Mouse (Mus musculus): ENCODE data around the gene Sv2b.
"Not testable (repeated sequence)": the region's sequence is repeated elsewhere in the genome, so short reads cannot be mapped to it uniquely, and the experiment has no call there.

Sv2b gene

DNA sequence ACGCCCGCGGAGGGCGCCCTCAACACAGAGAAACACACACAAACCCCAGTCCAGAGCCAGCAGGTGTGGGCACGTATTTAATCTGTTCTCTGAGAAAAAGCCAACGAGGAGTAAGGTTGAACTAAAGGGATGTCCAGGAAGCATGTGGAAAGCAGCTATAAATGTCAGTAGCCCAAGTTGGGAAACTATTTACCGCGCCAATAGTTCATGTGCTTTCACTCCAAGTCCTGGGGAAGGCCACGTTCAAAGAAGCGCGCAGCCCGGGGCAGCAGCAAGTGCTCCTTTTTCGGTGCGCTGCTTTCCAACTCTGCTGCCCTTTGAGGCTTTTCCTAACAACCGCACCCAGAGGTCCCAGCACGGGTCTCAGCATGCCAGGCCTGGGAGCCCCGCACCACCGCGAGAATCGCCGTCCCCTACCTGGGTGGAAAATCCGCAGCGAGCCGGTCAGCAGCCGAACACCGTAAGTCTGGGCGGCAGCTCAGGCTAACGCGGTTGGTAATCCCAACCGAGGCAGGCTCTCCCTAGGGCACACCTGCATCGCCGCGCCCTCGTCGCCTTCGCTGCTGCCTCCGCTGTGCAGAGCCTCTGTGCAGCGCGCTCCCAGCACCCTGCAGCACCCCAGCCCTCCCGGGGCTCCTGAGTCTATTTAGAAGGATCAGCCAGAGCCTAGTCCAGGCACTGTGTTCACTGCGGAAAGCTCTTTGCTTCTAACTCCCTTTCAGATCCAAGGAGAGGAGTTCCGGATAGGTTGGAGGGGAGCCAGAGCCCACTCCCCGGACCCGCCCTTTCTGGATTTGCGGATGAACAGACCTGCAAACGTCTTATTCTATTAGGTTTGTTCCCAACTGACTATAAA, at the start of gene Sv2b:
TSS of gene Sv2b (minus strand) at position 806 of the 856 bp plus-strand sequence.
- DNase-seq (ENCODE audit: inconsistent ontology term), result peak; percentile 70

DNA sequence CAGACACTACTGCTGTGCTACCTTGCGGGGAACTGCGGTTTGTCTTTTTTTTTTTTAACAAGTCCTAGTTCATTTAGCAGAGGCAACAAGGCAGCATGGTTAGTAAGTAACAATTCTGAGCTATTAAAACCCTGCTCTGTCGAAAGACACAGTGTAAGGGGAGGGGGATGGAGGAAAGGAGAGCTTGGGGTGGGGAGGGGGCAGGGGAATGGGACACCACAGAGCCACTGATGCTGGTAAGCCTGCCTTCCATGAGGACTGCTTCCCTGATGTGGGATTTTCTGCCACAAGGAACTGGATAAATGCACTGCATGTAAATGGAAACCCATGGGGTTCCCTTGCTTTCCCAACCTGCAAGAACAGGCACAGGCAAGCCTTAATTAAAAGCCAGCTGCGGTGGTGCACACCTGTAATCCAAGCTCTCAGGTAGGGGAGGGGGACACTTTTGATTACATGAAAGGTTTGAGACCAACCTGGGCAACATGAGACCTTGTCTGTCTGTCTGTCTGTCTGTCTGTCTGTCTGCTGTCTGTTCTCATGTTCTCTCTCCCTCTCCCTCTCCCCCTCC, 49.3 kb upstream of the Sv2b start:
- no peak for DNase-seq (ENCODE audit: inconsistent ontology term)

DNA sequence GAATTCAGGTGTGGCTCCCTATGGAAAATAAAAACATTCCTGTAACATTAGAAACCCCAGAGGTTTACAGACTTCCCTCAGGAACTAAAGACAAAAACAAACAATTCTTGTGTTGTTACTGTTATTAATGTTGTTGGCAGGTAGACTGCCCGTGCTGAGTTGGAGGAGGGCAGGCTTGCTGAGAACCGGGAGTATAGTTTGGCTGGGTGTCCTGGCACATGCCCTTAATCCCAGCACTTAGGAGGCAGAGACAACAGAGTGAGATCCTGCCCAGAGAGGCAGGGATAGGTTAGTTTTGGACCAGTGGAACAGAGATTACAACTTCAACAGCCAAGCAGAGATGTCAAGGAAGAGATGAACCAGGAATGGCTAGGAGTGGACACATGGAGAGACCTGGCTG, 46.5 kb upstream of the Sv2b start:
- DNase-seq (ENCODE audit: inconsistent ontology term), result no peak

- DNase-seq (ENCODE audit: inconsistent ontology term), result no peak
Measured at GRCm38 (mm10) chr7:75352777-75353374, 43.8 kb upstream of the Sv2b start.

- no peak for DNase-seq (ENCODE audit: inconsistent ontology term)
Measured at GRCm38 (mm10) chr7:75350172-75350571, 41.1 kb upstream of the Sv2b start.

DNA sequence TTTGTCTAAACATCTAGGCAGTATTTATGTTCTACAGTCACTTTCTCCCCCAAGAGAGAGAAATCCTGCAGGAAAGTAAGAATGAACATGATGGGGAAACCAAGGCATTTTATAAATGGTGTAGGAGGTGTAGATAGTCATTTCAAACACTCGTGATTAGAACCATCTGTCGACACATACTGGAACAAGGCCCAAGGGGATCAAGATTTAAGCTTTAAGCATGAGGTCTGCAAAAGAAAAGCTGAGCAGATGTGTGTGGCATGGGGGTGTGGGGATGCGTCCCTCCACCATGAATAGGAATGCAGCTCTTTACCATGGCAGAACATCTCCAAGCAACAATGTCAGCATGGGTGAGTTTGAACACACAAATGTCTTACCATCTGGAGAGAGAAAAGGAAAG, 23.2 kb upstream of the Sv2b start:
- DNase-seq (ENCODE audit: inconsistent ontology term), result no peak

DNA sequence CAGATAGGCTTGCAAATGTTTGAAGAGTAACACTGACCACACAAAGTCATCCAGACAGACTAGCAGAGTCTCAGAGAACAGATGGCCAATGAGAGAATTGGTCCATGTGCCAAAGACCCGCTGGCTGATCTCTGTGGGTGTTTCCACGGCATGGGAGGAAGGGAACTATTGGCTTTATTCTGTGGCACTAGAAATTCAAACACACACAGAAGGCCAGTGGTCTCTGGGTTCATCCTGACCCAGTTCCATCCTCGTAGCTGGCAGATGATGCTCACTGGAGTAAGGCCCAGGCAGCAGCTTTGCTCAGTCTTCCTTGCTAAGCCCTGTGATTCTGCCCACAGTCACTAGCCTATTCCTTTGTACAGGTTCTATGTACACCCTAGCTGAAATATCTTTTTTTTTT, 20.7 kb upstream of the Sv2b start:
- DNase-seq (ENCODE audit: inconsistent ontology term), result peak; percentile 31

GRCm38 (mm10) chr7:75328721-75329362, 19.8 kb upstream of the Sv2b start:
- peak; percentile 4 for DNase-seq (ENCODE audit: inconsistent ontology term)

DNA sequence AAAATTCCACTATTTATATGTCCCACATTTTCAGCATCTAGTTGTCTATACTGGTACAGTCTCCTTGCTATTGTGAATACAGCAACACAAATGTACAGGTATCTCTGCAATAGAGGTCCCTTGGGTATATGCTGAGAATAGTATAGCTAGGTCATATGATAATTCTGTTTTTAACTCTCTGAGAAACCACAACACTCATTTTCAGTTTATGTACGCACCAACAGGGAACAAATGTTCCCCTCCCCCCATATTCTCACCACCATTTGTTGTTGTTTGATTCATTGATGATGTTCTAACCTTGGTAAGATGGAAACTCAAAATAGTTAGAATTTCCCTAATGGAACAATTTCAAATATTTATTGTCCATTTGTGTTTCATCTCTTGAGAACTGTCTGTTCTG, 16.2 kb upstream of the Sv2b start:
- no peak for DNase-seq (ENCODE audit: inconsistent ontology term)

- not testable (repeated sequence) for DNase-seq (ENCODE audit: inconsistent ontology term)
Measured at GRCm38 (mm10) chr7:75322742-75323141, 13.7 kb upstream of the Sv2b start.

DNA sequence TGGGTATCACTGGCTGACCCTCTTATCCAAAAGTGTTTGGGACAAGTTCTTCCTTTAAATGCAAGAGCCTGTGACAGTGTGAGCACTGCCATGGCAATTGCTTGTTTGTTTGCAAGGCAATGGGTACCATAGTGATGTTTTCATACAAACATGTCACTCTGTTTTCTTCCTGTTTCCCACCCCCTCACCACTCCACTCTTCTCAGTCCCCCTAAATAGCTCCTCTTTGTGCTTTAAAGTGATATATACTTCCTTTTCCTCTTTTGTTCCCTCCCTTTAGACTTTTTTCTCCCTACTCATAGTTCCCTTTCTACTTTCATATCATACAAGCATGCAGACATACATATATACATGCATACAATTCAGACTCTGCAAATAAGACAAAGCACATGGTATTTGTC, 10.9 kb upstream of the Sv2b start:
- DNase-seq (ENCODE audit: inconsistent ontology term), result no peak

DNA sequence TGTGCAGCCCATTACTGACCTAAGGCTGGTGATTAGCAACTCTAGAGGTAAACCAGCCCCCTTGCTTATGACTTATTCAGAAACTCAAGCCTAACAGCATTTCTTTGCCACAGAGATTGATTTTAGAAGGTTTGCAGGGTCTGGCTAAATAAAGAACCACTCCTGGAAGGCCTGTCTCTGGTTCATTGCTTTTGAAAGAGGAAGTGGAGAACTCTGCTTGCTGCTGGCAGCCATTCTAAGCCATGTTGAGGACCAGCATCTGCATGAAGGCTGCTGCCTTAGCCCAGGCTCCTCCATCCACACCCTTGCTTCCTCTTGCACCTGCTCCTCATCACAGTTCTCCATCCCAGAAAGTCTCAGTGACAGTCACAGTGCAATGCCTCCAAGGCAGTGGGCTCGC, 9.3 kb upstream of the Sv2b start:
- no peak for DNase-seq (ENCODE audit: inconsistent ontology term)

- DNase-seq (ENCODE audit: inconsistent ontology term), result no peak
Measured at GRCm38 (mm10) chr7:75314873-75315272, 5.8 kb upstream of the Sv2b start.

GRCm38 (mm10) chr7:75309570-75309969, 508 bp upstream of the Sv2b start:
- no peak for DNase-seq (ENCODE audit: inconsistent ontology term)

GRCm38 (mm10) chr7:75308140-75308456, 964 bp downstream of the Sv2b start:
- DNase-seq (ENCODE audit: inconsistent ontology term), result no peak

DNA sequence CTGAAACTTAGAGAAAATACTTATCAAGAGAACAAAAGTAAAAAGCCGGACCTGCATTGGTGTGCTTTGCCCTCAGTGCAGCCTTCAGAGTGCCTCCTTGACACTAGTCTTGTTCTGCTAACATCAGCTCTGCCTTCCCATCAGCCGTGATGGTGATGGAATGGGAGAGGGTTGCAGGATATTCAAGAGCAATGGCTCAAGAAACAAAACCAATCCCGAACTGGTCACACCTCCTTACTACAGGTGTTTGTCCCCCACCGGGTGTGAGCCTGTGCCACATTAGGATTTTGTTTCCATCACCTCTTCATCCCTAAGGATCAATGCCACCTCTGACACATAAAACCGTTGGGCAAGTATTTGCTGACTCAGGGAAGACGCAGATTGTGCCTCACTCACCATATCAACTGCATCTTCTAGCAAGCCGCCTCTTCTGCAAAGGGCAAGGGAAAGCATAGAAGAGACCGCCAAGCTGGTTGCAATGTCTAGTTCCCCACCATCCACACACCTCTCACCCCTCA, 1.4 kb downstream of the Sv2b start:
- DNase-seq (ENCODE audit: inconsistent ontology term), result no peak

DNA sequence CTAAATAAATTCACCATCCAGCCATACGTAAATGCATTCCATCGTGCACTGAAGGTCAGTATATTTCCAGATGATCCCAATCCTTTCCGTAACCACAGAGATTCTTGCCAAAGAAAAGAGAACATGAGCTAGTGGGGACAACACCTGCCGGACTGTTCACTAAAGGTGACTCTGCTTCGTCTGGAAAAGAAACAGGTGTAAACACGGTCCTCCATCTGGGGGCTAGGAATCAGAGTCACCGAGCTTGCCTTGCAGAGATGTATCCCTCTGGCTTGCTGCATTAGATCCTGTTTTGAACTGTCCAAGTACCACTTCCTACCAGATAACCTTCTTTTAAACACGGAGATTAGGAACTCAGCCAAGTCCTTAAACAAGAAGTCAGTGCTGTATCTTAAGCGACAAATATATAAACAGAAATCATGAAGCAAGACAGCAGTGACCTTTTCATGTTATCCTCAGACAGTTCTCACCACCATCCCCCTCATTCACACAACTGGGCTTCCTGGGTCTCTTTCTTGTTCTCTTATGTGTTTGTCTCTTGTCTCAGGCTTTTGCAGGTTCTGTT, 3.1 kb downstream of the Sv2b start:
- DNase-seq (ENCODE audit: inconsistent ontology term), result no peak

DNA sequence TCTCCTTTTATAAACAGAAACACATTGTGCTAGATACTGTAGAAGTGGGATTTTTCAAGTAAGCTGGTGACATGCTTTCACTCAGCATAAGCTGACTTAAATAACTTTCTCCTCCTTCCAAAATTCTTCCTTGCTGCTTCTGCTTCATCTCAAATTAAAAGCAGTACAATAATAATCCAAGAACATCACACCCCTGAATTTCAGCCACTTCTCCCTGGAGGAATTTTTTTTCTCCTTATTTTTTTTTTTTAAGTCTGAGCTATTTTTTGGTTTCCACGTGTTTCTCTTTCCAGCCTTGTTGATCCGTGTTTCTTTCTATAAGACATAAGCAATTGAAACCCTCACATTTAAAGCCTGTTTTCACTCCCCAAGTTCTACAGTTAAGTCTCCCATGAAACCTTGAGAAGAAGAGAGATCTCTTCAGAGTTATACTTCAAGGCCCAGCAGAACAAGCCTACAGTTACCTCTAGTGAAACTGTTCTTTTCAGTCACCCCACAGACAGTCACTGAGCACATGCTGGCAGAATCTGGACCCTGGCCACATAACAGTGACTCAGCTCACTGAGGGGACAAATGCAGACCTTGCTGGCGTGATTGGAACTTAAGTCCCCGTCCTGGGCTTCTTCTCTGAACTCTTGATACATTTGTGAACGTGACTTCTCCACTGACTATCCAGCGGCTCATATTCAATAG, 6.4 kb downstream of the Sv2b start:
- DNase-seq (ENCODE audit: inconsistent ontology term), result peak; percentile 49

GRCm38 (mm10) chr7:75299245-75299644, 9.8 kb downstream of the Sv2b start:
- no peak for DNase-seq (ENCODE audit: inconsistent ontology term)

DNA sequence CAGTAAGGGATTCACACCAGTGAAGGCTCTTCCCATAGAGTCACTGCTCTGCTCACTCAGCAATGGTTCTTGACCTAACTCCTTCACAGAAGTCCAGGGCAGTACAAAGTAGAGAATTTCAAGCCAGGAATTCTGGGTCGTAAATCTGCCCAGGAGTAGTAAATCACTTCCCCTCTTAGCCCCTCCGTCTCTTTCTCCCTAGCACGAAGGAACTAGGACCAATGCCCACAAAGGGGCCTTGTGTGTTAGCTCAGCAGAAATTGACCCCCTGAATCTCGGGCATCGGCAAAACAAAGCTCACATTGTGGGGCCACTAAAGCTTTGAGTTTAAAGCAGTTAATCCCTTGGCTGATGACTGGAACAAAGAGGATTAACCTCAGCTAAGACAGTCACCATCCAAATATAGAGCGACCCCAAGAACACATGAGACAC, 12.4 kb downstream of the Sv2b start:
- no peak for DNase-seq (ENCODE audit: inconsistent ontology term)

DNA sequence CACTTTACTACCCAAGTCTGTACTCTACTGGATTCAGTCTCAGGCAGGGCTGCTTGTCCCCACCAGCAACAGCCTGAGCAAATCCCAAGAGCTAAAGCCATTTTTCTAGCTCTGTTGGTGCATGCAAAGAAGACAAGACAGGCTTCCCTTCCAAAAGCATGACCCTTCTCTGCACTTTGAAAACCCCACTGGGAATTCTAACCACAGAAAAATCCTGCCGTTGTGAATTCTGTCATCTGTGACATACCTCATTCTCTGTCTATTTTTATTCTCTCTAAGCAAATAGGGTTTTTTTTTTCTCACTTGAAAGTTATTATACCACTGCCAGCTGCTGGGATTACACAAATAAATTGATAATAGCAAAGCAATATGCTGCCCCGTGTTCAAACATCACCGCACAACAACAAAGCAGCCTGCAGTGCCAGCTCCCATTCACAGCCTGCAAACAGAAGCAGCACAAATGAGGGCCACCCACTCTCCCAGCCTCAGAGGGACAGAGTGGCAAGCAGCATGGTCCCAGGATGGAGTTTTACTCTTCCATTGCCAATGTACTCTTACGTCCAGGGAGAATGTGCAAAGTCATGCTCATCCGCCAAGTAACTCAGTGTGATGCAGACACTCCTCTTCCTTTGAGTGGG, 13.7 kb downstream of the Sv2b start:
- peak; percentile 91 for DNase-seq (ENCODE audit: inconsistent ontology term)

All from Muller cell, postnatal 12 days (primary cell).